Mouse (Mus musculus) kidney, embryonic 15.5 days (tissue): ENCODE results near the gene Ccdc142. TPM values are rescaled to one million over a fixed set of nuclear protein-coding genes. Genes with fewer than 3 reads are reported as not detected.

ENCODE experiments used
- ATAC-seq: fragments of 200-750 bp; cut with Nextera tagmentation; replicated peaks from 2 replicates; pipeline ENCODE4 v1.8.0; 2017; ENCODE audit warnings: moderate TSS enrichment; ENCODE audit not compliant: low FRiP score
- H3K27ac ChIP-seq: fragments of 300-500 bp; sonication (generic); 2 replicates; pipeline ENCODE4 v1.5.1; 2015; ENCODE audit warnings: mild to moderate bottlenecking, inconsistent platforms
- H3K27me3 ChIP-seq: fragments of 300-500 bp; sonication (generic); 2 replicates; pipeline ENCODE4 v1.6.1; 2015; ENCODE audit warnings: inconsistent platforms
- H3K36me3 ChIP-seq: fragments of 300-500 bp; sonication (generic); 2 replicates; pipeline ENCODE4 v1.6.1; 2015; ENCODE audit warnings: inconsistent platforms
- H3K4me1 ChIP-seq: fragments of 300-500 bp; sonication (generic); 2 replicates; pipeline ENCODE4 v1.6.1; 2015; ENCODE audit warnings: inconsistent platforms
- H3K4me2 ChIP-seq: fragments of 300-500 bp; sonication (generic); 2 replicates; pipeline ENCODE4 v1.6.1; 2015; ENCODE audit warnings: moderate library complexity, mild to moderate bottlenecking, inconsistent platforms
- H3K4me3 ChIP-seq: fragments of 300-500 bp; sonication (generic); replicated peaks from 2 replicates; pipeline ENCODE4 v1.5.1; 2015; ENCODE audit warnings: mild to moderate bottlenecking, inconsistent platforms
- H3K9ac ChIP-seq: fragments of 300-500 bp; sonication (generic); 2 replicates; pipeline ENCODE4 v1.6.1; 2015; ENCODE audit warnings: mild to moderate bottlenecking, inconsistent platforms
- H3K9me3 ChIP-seq: fragments of 300-500 bp; sonication (generic); replicated peaks from 2 replicates; pipeline ENCODE4 v1.6.1; 2016; ENCODE audit warnings: inconsistent platforms
- whole genome bisulfite sequencing: fragments of 180-500 bp; shearing (Covaris S2); methylation state at CpG from one replicate; pipeline ENCODE4 v1.1.7; 2015; ENCODE audit warnings: mixed read lengths; 5-methylcytosine and 5-hydroxymethylcytosine counted together
- polyA plus RNA-seq: library from polyadenylated mRNA; unstranded; fragments of >200 nt; fragmentation: Nextera tagmentation; extraction: Ambion mirVana; gene quantifications from 2 replicates; pipeline ENCODE4 v1.2.1, GENCODE M21; 2015

The Ccdc142 gene
- polyA plus RNA-seq, 1 experiment from 2014 or later, result 3.3 TPM

DNA sequence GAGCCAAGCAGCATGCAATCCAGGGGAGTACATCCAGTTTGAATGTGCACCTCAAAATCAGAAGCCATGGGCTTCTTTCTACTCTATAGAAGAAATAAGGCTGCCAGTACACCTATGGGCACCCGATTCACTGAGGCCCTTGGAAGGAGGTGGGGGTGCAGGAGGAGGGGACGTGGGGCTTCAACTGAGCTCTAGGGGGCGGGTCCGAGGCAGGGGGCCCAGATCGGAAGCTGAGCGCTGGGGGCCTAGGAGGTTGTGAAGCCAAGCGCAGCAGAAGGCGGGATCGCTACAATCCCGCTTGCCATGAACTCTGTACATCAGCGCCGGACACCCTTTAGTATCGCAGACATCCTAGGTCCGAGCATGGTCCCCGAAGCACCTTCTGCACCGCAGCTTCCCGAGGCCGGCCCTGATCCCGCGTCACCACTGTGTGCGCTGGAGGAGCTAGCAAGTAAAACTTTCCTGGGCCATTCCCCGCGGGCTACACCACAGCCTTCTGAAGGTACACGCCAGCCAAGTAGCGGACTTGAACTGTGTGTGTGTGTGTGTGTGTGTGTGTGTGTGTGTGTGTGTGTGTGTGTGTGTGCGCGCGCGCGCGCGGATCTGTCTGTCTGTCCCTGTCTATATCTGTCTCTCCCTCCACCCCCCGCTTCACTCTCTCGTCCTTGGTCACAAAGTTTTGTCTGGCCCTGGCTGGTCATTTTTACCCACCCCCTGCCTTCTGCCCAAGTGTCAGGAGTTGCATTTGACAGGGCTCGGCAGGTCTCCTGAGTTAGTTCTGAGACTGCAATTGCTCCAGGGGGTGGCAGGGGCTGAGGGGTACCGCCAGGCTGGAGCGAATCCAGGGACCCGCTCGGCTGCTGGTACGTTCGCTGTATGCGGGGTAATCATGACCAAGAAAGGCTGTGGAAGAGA lies 15.0 kb upstream of the Ccdc142 start, which contains the start of gene Lbx2:
Gene Lbx2, plus strand, starts transcription at position 247 of the 915 bp plus-strand sequence.
- peak within 1 kb of the TSS; percentile 30; the same call in 1 of the 2 replicates for H3K27ac ChIP-seq
- H3K9ac ChIP-seq, result peak within 1 kb of the TSS; percentile 34; the same call in 1 of the 2 replicates
- H3K9me3 ChIP-seq, result no peaks in the 10 kb centered on the region
- 2% methylated on average over 42 of the region's 42 CpGs for WGBS
- ATAC-seq, result peak; percentile 23
- peaks cover 66% of the 10 kb centered on the region for H3K27me3 ChIP-seq
- H3K4me3 ChIP-seq, result peak within 1 kb of the TSS; percentile 39
- H3K4me2 ChIP-seq, result peak within 1 kb of the TSS; percentile 69
- H3K4me1 ChIP-seq, result peaks cover 68% of the 10 kb centered on the region
- H3K36me3 ChIP-seq, result peaks cover 10% of the 10 kb centered on the region

DNA sequence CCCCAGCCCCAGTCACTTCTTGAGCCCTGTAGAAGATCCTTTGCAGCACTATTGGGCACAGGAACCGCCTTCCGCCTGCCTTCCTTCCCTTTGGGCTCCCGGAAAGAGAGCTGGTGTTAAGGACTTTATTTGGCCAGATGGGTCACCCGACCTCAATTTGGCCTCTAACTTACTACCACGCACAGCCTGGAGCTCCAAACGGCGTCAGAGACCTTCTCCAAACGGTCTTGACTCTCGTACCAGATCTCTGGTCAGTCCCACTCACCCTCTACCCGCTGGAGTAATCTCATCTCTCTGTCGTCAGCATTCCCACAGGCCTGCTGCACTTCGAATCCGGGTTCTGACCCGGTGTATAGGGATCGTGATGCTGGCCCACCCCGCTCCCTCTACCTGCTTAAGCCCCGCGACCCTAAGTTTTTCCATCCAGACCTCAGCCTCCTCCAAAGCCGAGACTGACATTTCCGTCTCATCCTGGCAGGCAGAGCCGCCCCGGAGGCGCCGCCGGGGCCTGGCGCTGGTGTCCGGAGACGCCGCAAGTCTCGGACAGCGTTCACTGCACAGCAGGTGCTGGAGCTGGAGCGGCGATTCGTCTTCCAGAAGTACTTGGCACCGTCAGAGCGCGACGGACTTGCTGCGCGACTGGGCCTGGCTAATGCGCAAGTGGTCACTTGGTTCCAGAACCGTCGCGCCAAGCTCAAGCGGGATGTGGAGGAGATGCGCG lies 14.0 kb upstream of the Ccdc142 start:
- no peak for ATAC-seq
- H3K9ac ChIP-seq, result 0 out of 2 replicates have a peak overlapping the region, but pooled peaks have one; percentile 18
- H3K27me3 ChIP-seq, result peaks cover 64% of the 10 kb centered on the region
- no peak overlapping the region for H3K27ac ChIP-seq
- H3K4me3 ChIP-seq, result peak overlapping the region; percentile 39
- peaks cover 2% of the 10 kb centered on the region for H3K36me3 ChIP-seq
- WGBS, result 4% methylated on average over 47 of the region's 47 CpGs
- H3K4me2 ChIP-seq, result peak overlapping the region; percentile 69
- peaks cover 70% of the 10 kb centered on the region for H3K4me1 ChIP-seq
- no peaks in the 10 kb centered on the region for H3K9me3 ChIP-seq

DNA sequence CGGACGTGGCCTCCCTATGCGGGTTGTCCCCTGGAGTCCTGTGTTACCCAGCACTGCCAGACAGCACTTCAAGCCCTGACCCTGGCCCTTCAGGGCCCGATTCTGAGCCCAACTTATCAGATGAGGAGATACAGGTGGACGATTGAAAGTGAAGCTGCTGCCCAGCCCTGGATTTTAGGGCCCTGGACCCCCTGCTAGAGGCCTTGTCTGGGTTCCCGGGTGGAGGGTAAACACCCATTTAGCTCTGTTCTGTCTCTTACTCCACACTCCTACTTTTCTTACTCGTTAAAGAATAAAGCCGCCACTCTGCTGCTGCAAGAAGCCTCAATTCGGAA lies 13.5 kb upstream of the Ccdc142 start:
- H3K27ac ChIP-seq, result no peak overlapping the region
- no peak for ATAC-seq
- H3K4me2 ChIP-seq, result peak overlapping the region; percentile 69
- no peaks in the 10 kb centered on the region for H3K36me3 ChIP-seq
- peak overlapping the region; percentile 39 for H3K4me3 ChIP-seq
- H3K9ac ChIP-seq, result no peak overlapping the region
- peaks cover 60% of the 10 kb centered on the region for H3K27me3 ChIP-seq
- H3K4me1 ChIP-seq, result peaks cover 69% of the 10 kb centered on the region
- H3K9me3 ChIP-seq, result no peaks in the 10 kb centered on the region
- WGBS, result 15% methylated on average over 9 of the region's 9 CpGs

DNA sequence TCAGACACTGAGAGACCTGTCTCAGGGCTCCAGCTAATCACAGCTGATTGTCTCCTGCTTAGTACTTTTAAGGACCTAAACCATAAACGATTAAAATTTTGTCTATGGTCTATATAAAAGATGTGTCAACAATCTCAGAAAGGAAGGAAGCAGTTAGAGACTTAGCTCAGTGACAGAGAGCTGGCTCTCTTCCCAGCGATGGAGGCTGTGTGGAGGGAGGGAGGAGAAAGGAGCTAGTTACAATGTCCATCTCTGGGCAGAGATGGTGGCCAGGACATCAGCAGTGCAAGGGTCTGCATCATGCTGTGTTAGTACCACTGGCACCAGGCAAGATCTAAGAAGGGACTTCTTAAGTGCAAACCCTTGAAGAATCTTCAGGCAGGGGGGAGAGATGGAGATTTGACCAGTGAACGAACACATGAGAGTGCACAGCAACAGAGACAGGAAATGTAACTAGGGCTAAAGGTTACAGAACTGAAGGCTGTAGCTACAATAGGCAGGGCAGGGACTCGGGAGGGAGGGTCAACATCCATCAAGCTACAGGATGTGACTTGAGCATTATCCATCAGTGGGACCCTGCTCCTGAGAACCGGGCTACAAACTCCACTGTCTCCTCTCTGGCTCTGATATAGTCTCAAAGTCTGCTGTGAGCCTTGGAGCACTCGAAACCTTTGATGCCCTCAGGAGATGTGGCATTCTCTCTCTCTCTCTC lies 8.8 kb upstream of the Ccdc142 start:
- no peak for ATAC-seq
- peaks cover 17% of the 10 kb centered on the region for H3K27me3 ChIP-seq
- no peak overlapping the region for H3K4me2 ChIP-seq
- H3K27ac ChIP-seq, result peak overlapping the region; percentile 52; the same call in 1 of the 2 replicates
- 25% methylated on average over 6 of the region's 6 CpGs for WGBS
- H3K4me3 ChIP-seq, result no peak overlapping the region
- peaks cover 25% of the 10 kb centered on the region for H3K4me1 ChIP-seq
- no peak overlapping the region for H3K9ac ChIP-seq
- H3K9me3 ChIP-seq, result no peaks in the 10 kb centered on the region
- H3K36me3 ChIP-seq, result no peaks in the 10 kb centered on the region

DNA sequence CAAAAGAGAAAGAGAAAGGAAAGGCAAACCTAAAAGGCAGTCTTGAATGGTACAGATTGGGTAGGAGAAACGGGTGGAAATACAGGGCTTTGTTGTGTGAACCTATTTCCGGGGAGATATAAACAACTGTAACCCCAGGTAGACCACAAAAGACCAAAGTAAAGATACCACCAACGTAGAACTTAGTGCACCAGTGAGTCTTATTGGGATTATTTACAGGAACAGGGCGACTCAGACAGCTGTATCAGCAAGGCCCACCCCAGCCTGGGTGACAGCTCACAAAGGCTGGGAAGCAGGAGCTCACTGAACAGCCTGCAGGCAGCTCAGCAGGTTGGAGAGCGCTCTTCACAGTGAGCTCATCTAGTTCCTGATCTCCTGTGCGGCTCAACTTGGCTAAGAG lies 5.4 kb upstream of the Ccdc142 start:
- Histone ChIP-seq H3K4me3 (no peak overlapping the region), H3K27me3 (no peaks in the 10 kb centered on the region), H3K27ac (no peak overlapping the region), H3K9me3 (no peaks in the 10 kb centered on the region), H3K36me3 (no peaks in the 10 kb centered on the region), H3K4me2 (no peak overlapping the region), H3K9ac (no peak overlapping the region), H3K4me1 (peaks cover 17% of the 10 kb centered on the region)
- WGBS, result 51% methylated on average over 6 of the region's 6 CpGs
- no peak for ATAC-seq

DNA sequence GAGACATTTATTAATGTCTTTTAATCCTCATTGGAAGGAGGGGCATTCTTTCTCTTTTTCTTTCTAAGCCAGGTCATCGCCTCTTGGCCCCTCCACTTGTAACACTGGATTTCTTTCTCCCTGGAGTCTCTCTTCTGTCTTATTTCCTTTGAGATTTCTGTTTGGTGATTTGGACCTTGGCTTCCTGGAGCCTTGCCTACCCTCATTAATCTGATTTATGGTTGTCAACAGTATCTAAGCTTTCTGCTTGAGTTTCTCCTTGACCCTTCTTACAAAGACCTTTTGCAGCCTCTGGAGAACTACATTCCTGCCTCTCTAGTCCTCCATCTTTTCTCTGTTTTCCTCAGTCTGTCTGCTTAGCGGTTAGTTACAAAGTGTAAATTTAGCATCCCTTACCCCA lies 3.0 kb upstream of the Ccdc142 start:
- peak overlapping the region; percentile 75; the same call in 1 of the 2 replicates for H3K27ac ChIP-seq
- H3K4me3 ChIP-seq, result no peak overlapping the region
- H3K27me3 ChIP-seq, result no peaks in the 10 kb centered on the region
- 23% methylated on average over 2 of the region's 2 CpGs for WGBS
- H3K36me3 ChIP-seq, result no peaks in the 10 kb centered on the region
- H3K4me1 ChIP-seq, result peaks cover 26% of the 10 kb centered on the region
- H3K4me2 ChIP-seq, result no peak overlapping the region
- no peak for ATAC-seq
- H3K9ac ChIP-seq, result no peak overlapping the region
- H3K9me3 ChIP-seq, result no peaks in the 10 kb centered on the region

DNA sequence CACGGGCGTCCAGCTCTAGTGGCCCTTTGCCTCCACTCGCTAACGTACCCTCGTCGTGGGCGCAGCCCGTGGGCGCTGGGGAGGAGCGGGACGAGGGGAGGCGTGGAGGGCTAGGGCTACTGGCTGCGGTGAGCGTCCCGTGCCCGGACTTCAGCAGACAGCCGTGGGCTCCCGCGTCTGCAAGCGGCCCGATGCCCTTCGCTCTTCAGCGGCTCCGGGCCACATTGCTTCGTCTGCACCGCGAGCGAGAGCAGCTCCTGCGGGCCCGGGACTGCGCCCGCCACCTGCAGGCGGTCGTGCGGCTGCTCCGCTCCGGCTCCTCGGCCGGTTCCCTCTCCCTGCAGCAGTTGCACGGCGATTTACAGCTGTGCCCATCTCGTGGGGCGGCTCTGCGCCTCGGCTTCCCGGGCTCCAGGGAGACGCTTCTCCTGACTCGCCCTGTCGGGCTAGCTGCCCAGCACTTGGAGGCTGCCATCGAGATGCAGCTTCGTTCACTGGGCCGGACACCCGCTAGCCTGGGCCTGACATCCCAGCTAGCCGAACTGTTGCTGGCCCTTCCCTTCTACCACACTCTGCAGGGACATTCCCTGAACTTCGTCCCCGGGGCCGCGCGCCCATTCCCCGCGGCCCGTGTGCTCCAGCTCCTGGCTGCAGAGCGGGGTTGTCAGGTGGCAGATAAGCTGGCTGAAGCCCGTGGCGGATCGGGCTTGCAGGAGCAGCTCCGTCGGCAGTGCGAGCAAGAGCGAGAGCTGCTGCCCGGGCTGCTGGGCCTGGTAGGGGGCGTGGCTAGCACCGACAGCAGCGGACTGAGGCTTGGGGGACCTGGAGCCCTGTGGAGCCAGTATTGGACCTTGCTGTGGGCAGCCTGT lies 521 bp downstream of the Ccdc142 start:
- Histone ChIP-seq H3K36me3 (peaks cover 15% of the 10 kb centered on the region), H3K27me3 (no peaks in the 10 kb centered on the region), H3K4me3 (peak overlapping the region; percentile 80), H3K9me3 (no peaks in the 10 kb centered on the region), H3K27ac (peak overlapping the region; percentile 89), H3K9ac (peak overlapping the region; percentile 79), H3K4me2 (peak overlapping the region; percentile 97), H3K4me1 (peaks cover 27% of the 10 kb centered on the region)
- peak; percentile 89 for ATAC-seq
- WGBS, result under 1% methylated on average over 73 of the region's 74 CpGs

DNA sequence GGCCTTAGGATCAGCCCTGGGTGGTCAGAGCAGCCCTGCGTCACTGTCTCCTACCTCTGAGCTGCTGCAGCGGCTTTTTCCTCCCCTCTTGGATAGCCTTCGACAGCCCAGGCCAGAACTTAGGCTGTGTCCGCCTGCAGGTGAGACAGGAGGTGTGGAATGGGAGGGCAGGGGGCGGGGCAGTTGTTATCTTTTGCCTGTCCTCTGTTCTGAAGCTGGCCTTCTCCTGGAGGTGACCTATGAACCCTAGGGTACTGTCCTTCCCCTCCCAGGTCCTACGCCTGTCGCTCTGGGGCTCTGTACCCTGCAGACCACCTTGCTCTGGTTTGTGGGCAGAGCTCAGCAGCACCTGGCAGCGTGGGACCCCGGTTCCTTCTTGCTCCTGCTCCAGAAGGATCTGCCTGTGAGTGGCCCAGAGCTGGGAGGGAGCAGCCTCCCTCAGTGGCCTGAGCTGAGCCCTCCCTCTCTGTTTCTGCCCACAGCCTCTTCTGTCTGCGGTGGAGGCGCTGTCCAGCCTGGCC lies 1.8 kb downstream of the Ccdc142 start:
- Histone ChIP-seq H3K27me3 (no peaks in the 10 kb centered on the region), H3K9ac (0 out of 2 replicates have a peak overlapping the region, but pooled peaks have one; percentile 79), H3K9me3 (no peaks in the 10 kb centered on the region), H3K4me1 (peaks cover 36% of the 10 kb centered on the region), H3K36me3 (peaks cover 21% of the 10 kb centered on the region), H3K4me3 (0 out of 2 replicates have a peak overlapping the region, but pooled peaks have one; percentile 80), H3K4me2 (peak overlapping the region; percentile 97), H3K27ac (no peak overlapping the region)
- ATAC-seq, result no peak
- 57% methylated on average over 11 of the region's 11 CpGs for whole genome bisulfite sequencing

DNA sequence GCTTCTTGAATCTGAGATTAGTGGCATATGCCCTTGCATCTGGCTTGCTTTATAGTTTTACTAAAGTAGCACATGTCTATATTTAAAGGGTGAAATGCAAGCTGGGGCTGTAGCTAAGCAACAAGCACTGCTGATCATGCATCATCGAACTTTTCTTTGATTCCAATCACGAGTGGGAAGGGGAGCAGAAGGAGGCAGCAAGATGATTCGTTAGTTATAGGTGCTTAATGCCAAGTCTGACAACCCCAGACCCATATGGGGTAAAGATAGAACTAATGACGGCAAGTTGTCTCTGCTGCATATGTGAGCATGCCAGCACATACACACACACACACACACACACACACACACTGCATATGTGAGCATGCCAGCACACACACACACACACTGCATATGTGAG lies 2.8 kb downstream of the Ccdc142 start:
- peaks cover 37% of the 10 kb centered on the region for H3K4me1 ChIP-seq
- ATAC-seq, result no peak
- no peaks in the 10 kb centered on the region for H3K9me3 ChIP-seq
- peaks cover 21% of the 10 kb centered on the region for H3K36me3 ChIP-seq
- H3K4me2 ChIP-seq, result no peak overlapping the region
- no peak overlapping the region for H3K4me3 ChIP-seq
- H3K9ac ChIP-seq, result no peak overlapping the region
- H3K27ac ChIP-seq, result no peak overlapping the region
- WGBS, result 76% methylated on average over 4 of the region's 4 CpGs
- no peaks in the 10 kb centered on the region for H3K27me3 ChIP-seq

DNA sequence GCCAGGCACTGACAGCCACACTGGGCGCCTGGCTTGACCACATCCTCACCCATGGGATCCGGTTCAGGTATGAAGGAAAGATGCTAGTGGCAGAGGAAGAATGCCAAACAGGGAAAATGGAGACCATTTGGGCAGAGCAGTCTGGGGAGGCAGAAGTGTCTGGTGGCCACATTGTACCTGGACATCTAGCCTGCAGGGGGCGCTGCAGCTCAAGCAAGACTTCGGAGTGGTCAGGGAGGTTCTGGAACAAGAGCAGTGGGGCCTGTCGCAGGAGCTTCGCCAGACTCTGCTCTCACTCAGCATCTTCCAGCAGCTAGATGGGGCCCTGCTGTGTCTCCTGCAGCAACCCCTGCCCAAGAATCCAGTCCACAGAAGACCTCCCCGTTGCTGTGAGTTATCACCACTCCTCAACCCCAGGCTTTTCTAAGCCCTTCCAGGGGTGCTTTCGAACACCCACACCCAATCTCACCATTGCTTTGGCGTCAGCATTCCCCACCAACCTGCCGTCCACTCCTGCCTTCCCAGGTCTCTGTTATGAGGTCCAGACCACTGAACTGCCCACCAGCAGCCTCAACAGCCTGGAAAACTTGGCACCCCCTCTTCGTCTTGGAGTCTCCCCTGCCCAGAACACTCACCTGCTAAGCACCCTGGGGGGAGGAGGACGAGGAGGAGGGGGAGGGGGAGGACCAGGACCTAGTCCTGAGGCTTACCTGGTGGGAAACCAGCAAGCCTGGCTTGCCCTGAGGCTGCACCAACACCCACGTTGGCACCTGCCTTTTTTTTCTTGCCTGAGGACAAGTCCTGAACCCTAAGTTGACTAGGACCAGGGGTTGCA lies 6.4 kb downstream of the Ccdc142 start:
- Histone ChIP-seq H3K36me3 (peaks cover 31% of the 10 kb centered on the region), H3K27ac (0 out of 2 replicates have a peak overlapping the region, but pooled peaks have one; percentile 89), H3K4me1 (peaks cover 34% of the 10 kb centered on the region), H3K9me3 (no peaks in the 10 kb centered on the region), H3K9ac (peak overlapping the region; percentile 90; the same call in 1 of the 2 replicates), H3K4me2 (peak overlapping the region; percentile 88), H3K4me3 (peak overlapping the region; percentile 76; the same call in 1 of the 2 replicates), H3K27me3 (no peaks in the 10 kb centered on the region)
- WGBS, result 37% methylated on average over 13 of the region's 13 CpGs
- ATAC-seq, result 0 out of 2 replicates have a peak, but pooled peaks have one; percentile 30
